Mouse (Mus musculus): ENCODE data around the gene Fadd. TPM values are rescaled to one million over a fixed set of nuclear protein-coding genes. Genes with fewer than 3 reads are reported as not detected.

Gene Fadd
- total RNA-seq (2015) (9.5 and 12.2 TPM in 2 replicates), total RNA-seq (2017) (6.8 and 7.7 TPM in 2 replicates)

DNA sequence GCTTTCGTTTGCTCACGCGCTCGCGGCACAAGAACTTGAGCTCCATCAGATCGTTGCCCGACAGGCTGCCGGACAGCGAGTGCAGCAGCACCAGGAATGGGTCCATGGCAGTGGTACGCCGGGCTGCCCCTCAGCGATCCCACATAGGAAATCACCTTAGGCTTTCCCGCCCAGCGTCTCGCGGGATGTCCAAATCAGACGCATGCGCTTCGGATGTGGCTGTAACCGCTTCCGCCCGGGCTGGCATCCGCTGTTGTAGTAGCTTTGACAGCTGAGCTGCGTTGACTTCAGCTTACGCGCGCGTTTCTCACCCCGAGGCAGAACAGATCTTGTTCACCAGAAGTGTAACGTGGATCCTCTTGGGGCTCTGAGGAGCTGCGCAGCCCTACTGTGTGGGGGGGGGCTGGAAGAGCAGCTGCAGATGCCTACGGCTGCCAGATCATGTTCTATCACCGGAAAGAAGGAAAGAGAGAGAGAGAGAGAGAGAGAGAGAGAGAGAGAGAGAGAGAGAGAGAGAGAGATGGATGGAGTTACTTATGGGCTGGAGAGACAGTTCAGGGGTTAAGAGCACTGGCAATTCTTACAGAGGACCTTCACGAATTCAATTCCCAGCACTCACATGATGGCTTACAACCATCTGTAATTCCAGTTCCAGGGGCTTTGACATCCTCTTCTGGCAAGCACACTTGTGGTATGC lies at the start of gene Fadd:
Gene Fadd (minus strand): TSS at position 180 of the 697 bp plus-strand sequence.
- ATAC-seq (replicated peaks; ENCODE audit: poor library complexity), result peak; percentile 70

GRCm38 (mm10) chr7:144630622-144631021 lies 48.4 kb upstream of the Fadd start:
- peak; percentile 37; the same call in 1 of the 2 replicates for ATAC-seq (replicated peaks; ENCODE audit: poor library complexity)

DNA sequence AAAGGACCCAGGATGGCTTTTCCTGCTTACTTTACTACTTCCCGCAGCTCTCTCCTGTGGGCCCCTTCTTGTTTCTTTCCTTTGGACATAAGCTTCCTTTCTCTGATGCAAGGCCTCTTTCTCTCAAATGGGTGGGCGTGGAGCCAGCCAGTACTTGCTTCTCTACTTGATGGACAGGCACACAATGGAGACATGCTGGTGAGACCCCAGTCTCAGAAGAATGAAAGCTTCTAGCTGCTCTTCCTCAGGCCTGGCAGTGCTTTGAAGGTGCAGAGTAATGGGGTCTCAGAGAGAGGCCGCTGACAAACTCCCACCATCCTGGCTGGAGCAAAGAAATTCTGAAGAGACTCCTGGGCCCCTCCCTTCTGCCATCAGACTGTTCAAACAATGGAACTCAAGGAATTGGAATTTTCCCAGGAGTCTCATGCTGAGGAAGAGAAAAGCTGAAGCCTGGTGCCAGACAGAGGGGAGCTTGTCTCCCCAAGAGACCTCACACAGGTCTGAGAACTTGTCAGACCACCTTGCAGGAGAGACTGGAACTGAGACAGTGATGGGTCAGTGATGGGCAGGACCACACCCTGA lies 46.2 kb upstream of the Fadd start:
- no peak for ATAC-seq (replicated peaks; ENCODE audit: poor library complexity)

GRCm38 (mm10) chr7:144627606-144628333 lies 45.5 kb upstream of the Fadd start:
- no peak for ATAC-seq (replicated peaks; ENCODE audit: poor library complexity)

DNA sequence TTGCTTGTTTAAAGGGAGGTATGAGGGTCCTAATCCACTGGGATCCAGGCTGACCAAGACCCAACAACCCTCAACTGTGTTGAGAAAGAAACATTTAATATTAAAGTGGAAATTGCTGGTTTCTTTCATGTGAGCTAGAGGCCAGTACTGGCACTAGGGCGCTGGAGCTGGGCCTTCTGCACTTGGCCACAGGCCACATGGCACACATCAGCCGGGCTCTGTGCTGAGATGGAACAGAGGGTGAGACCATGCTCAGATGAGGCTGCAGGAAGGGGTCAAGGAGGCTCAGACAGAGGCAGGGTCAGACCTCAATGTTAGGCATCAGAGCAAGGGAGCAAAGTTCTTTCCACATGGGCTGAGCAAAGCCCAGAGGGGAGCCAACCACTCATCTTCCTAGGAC lies 43.8 kb upstream of the Fadd start:
- ATAC-seq (replicated peaks; ENCODE audit: poor library complexity), result no peak

DNA sequence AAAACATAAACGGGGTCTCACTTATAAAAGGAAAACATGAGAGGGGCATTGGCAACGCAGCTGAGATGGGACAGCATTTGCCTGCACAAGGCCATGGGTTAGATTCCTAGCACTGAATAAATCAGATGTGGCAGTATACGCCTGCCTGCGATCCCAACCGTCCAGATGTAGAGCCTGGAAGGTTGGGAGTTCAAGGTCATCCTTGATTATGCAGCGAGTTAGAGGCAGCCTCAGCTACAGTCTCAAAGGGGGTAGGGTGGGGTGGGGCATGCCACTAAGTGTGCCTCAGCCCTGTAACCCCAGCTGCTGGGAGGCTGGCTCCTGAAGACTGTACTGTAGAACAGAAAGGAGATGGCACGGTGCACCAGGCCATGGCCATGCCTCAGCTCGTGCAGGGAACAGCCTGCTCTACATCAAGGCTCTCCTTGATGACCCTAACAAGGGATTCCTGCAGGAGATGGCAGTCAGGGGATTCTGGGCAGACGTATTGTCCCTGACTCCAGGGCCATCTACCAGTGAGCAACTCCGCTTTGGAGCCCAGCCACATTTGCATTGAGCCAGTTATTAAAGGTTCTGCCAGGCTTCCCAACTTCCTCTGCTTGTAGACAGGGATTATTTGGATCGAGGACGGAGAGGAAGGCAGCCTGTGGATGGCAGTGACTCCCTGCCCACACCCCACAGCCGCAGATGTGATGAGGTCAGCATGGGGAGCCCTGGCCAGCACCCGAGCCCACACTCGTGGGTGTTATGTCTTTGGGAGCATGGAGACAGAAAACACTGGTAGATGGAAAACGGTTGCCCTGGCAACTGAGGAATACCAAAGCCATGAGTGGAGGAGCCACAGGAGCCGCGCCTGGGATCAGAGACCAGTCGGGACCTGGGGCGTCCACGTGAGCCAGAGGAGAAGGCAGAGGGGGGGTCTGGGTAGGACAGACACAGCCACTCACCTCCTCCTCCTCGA lies 38.7 kb upstream of the Fadd start:
- ATAC-seq (replicated peaks; ENCODE audit: poor library complexity), result no peak

DNA sequence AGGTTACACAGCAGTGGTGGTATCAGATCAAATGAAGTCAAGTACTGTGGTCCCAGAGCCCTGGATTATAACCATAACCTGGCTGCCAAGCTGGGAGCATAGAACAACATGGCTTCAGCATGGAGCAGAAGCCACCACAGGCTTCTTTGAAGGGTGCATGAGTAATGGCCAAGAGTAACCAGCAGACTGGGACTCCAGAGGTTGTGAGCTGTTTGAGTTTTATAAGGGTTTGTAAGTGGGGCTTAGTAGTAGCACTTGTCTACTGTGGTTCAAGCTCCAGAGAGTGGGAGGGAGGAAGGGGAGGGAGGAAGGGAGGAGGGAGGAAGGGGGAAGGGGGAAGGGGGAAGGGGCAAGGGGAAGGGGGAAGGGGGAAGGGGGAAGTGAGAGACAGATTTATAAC lies 38.1 kb upstream of the Fadd start:
- ATAC-seq (replicated peaks; ENCODE audit: poor library complexity), result no peak

DNA sequence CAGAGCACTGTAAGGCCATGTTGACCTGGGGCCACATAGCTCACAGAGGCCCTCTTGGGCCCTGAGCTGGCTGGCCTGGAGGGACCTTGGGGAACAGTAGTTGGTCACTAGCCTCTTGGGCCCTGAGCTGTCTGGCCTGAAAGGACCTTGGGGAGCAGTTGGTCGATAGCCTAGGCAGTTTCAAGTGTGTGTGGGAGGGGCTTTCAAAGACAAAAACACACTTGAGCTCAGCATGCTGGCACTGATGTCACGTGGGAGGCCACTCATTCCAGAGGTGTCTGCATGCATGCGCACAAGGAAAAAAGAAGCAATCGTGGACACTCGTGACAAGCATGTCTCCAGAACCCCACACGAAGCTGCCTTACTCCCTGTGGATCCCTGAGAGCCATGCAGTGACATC lies 33.1 kb upstream of the Fadd start:
- ATAC-seq (replicated peaks; ENCODE audit: poor library complexity), result no peak

GRCm38 (mm10) chr7:144612829-144613228 lies 30.6 kb upstream of the Fadd start:
- ATAC-seq (replicated peaks; ENCODE audit: poor library complexity), result no peak

DNA sequence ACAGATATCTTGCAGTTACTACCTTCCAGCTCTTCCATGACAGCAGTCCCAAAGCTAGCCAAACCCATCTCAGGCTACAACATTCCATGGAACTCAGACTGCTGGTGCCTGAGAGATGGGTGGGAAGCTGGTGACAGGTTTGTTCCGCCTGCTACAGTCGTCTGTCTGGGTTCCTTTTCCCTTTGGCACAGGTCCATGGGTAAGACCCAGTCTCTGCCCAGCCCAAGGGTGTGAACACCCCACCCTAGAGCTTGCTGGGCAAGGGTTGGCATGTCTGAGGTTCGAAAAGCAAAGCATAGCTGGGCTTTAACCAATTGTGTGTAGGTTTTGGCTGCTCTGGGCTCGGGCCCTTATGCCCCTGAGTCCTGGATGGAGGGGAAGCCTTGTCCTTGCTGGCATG lies 30.1 kb upstream of the Fadd start:
- ATAC-seq (replicated peaks; ENCODE audit: poor library complexity), result no peak

DNA sequence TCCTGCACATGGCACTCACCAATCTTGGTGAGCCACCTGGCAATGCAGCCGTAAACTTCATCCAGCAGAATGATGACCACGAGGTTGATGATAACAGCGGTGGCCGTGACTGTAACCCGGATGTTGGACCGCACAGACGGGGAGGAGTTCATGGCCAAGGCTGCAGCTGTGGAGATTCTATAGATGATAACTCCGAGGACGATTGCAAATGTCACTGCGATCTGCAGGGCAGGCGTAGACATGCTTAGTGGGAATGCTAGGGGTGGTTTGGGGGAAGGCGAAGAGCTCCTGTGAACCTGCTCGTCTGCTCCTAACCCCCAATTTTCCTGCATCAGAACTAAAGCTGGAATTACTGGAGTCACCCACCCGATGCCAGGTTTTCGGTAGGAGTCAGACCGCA lies 29.3 kb upstream of the Fadd start:
- ATAC-seq (replicated peaks; ENCODE audit: poor library complexity), result no peak

GRCm38 (mm10) chr7:144609568-144609967 lies 27.3 kb upstream of the Fadd start:
- no peak for ATAC-seq (replicated peaks; ENCODE audit: poor library complexity)

- ATAC-seq (replicated peaks; ENCODE audit: poor library complexity), result no peak
Measured at GRCm38 (mm10) chr7:144607862-144608261, 25.6 kb upstream of the Fadd start.

DNA sequence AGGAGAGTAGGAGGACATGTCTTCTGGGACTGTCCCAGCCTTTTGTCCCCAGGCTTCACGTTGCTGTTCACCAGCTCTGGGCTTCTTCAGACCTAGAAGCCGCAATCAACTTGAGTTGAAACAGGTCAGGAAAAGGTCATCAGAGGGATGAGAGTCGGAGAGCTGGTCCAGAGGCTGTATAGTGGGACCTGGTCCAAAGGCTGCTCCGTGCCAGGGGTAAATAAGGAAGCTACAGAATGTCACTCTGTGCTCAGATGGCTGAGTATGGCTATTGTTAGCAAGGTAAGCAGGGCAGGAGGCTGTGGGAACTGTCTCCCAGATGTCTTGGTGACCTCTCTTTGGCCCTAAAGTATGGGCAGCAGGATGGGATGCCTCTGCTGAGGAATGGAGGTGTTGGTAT lies 22.5 kb upstream of the Fadd start:
- no peak for ATAC-seq (replicated peaks; ENCODE audit: poor library complexity)

DNA sequence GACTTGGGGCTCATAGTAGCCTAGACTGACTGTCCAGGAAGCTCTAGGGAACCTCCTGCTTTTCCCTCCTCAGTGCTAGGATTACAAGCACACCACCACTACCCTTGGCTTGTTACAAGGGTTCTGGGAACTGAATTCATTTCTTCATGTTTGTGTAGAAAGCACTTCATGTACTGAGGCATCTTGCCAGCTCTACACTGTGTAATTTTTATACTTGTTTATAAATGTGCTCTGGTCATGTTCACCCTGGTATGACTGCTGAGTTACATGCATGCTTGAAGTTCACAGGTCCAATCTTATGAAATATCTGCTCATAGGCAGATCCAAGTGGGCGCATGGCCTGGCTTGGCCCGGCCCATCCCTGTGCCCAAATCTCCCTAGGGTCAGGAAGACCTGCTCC lies 22.0 kb upstream of the Fadd start:
- ATAC-seq (replicated peaks; ENCODE audit: poor library complexity), result no peak

- no peak for ATAC-seq (replicated peaks; ENCODE audit: poor library complexity)
Measured at GRCm38 (mm10) chr7:144600333-144600900, 18.2 kb upstream of the Fadd start.

DNA sequence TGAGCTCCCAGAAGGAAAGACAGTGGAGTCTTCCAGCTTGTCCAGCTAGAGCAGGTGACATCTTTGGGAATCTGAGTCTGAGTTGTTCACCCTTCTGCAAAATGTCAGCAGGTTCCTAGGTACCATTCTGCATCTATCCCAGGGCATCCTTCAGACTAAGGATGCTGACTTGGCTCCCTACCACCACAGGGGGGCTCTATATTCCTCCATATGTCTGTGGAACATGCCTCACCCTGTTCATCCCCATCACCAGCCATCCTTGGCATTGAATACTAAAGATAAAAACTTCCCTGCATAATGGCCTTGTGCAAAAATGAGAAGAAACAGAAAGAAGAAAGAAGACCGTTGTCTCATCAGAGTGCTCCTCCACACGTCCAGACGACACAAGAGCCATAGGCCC lies 7.2 kb upstream of the Fadd start:
- ATAC-seq (replicated peaks; ENCODE audit: poor library complexity), result no peak

DNA sequence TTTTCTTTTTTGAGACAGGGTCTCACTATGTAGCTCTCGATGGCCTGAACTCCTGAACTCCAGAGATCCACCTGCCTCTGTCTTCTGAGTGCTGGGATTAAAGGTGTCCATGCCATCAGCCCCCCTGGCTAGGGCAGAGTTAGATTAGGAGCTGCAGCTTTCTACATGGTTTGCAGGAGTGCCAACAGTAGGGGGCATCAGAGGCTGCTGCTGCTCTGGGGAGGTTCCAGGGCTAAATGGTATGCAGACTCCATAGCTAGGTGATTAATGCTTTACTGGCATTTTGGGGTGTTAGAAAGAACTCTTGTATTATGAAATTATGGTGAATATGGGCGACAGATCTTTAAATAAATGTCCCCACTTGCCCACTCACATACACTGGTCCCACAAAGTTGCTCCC lies 5.0 kb upstream of the Fadd start:
- ATAC-seq (replicated peaks; ENCODE audit: poor library complexity), result peak; percentile 49

GRCm38 (mm10) chr7:144585648-144586047 lies 3.4 kb upstream of the Fadd start:
- ATAC-seq (replicated peaks; ENCODE audit: poor library complexity), result peak; percentile 32

DNA sequence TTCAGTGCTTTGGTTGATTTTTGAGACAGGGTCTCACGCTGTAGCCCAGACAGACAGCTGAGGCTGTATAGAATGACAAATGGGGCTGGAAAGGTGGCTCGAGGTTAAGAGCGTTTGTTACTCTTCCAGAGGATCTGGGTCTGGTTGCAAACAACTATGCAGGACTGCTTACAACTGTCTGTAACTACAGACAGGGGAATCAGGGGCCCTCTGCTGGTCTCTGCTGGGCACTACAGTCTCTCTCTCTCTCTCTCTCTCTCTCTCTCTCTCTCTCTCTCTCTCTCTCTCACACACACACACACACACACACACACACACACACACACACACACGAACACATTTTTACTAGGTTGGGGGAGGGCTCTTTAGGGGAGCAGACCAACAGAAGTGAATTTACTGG lies 1.4 kb upstream of the Fadd start:
- ATAC-seq (replicated peaks; ENCODE audit: poor library complexity), result peak; percentile 30

All from megakaryocyte progenitor cell, adult 5-6 weeks (primary cell).